Mouse (Mus musculus) hindbrain, postnatal 0 days (tissue): Measurements from ENCODE around the gene AI597479. TPM values are rescaled to one million over a fixed set of nuclear protein-coding genes. Genes with fewer than 3 reads are reported as not detected.

Source experiments
- ATAC-seq: fragments of 200-750 bp; cut with Nextera tagmentation; 2 replicates; pipeline ENCODE4 v1.8.0; 2017; ENCODE audit warnings: mild to moderate bottlenecking, moderate TSS enrichment, moderate library complexity
- DNase-seq: peaks from one replicate; pipeline ENCODE4 v3.0.0-alpha.2; 2015; ENCODE audit warnings: low spot score
- H3K27ac ChIP-seq: fragments of 300-500 bp; sonication (generic); 2 replicates; pipeline ENCODE4 v1.5.1; 2014; ENCODE audit warnings: mild to moderate bottlenecking
- H3K27me3 ChIP-seq: fragments of 300-500 bp; sonication (generic); 2 replicates; pipeline ENCODE4 v1.6.1; 2014; ENCODE audit warnings: low read length, mixed read lengths; ENCODE audit not compliant: insufficient read depth
- H3K36me3 ChIP-seq: fragments of 300-500 bp; sonication (generic); 2 replicates; pipeline ENCODE4 v1.6.1; 2014; ENCODE audit warnings: low read length, mixed read lengths; ENCODE audit not compliant: insufficient read depth
- H3K4me1 ChIP-seq: fragments of 300-500 bp; sonication (generic); 2 replicates; pipeline ENCODE4 v1.6.1; 2014; ENCODE audit warnings: antibody characterized with exemption, low read length, mixed read lengths; ENCODE audit not compliant: insufficient read depth
- H3K4me2 ChIP-seq: fragments of 300-500 bp; sonication (generic); 2 replicates; pipeline ENCODE4 v1.6.1; 2014; ENCODE audit warnings: low read depth, mild to moderate bottlenecking, low read length, moderate library complexity, mixed read lengths
- H3K4me3 ChIP-seq: fragments of 300-500 bp; sonication (generic); 2 replicates; pipeline ENCODE4 v1.5.1; 2014; ENCODE audit warnings: low read length
- H3K9ac ChIP-seq: fragments of 300-500 bp; sonication (generic); replicated peaks from 2 replicates; pipeline ENCODE4 v1.6.1; 2014; ENCODE audit warnings: mild to moderate bottlenecking, low read length, moderate library complexity, mixed read lengths
- H3K9me3 ChIP-seq: fragments of 300-500 bp; sonication (generic); 2 replicates; pipeline ENCODE4 v1.6.1; 2016; ENCODE audit warnings: low read length, mixed read lengths
- CTCF ChIP-seq: IDR thresholded peaks from 2 replicates; pipeline ENCODE4 v1.5.1; 2016; ENCODE audit warnings: antibody characterized with exemption, control low read depth, low read depth
- WGBS: fragments of 180-500 bp; shearing (Covaris S2); extraction: QIAGEN DNeasy Blood & Tissue Kit; methylation state at CpG from one replicate; pipeline ENCODE4 v1.1.7; 2014; 5-methylcytosine and 5-hydroxymethylcytosine counted together
- polyA plus RNA-seq: library from polyadenylated mRNA; unstranded; fragments of >200 nt; fragmentation: Nextera tagmentation; extraction: Ambion mirVana; gene quantifications from 2 replicates; pipeline ENCODE4 v1.2.1, GENCODE M21; 2015
- total RNA-seq: library from RNA; depleted of rRNA; stranded (reverse); fragments of >200 nt; gene quantifications from 2 replicates; pipeline ENCODE4 v1.2.3, GENCODE M21; 2014

AI597479 gene
- total and polyA plus RNA-seq, 2 experiments from 2014 or later, result 20.7 to 28.8 TPM

GRCm38 (mm10) chr1:43137334-43137733 is 38.8 kb downstream of the AI597479 start:
- 86% methylated on average over 5 of the region's 5 CpGs for WGBS
- Histone ChIP-seq H3K4me2 (no peak overlapping the region), H3K36me3 (no peaks in the 10 kb centered on the region), H3K4me1 (no peaks in the 10 kb centered on the region), H3K27me3 (no peaks in the 10 kb centered on the region), H3K9ac (no peak overlapping the region), H3K27ac (no peak overlapping the region), H3K4me3 (no peak overlapping the region), H3K9me3 (no peaks in the 10 kb centered on the region)
- DNase-seq (no peak), ATAC-seq (no peak)
- no peak for TF ChIP-seq CTCF

GRCm38 (mm10) chr1:43138268-43138812 is 39.8 kb downstream of the AI597479 start:
- WGBS, result 69% methylated on average over 15 of the region's 15 CpGs
- no peaks in the 10 kb centered on the region for H3K4me1 ChIP-seq
- no peaks in the 10 kb centered on the region for H3K27me3 ChIP-seq
- no peak overlapping the region for H3K4me3 ChIP-seq
- H3K9ac ChIP-seq, result no peak overlapping the region
- no peak overlapping the region for H3K27ac ChIP-seq
- TF ChIP-seq CTCF, result peak; percentile 46
- H3K9me3 ChIP-seq, result no peaks in the 10 kb centered on the region
- DNase-seq, result no peak
- no peaks in the 10 kb centered on the region for H3K36me3 ChIP-seq
- no peak for ATAC-seq
- H3K4me2 ChIP-seq, result no peak overlapping the region

GRCm38 (mm10) chr1:43139587-43140266 is 41.2 kb downstream of the AI597479 start:
- H3K36me3 ChIP-seq, result no peaks in the 10 kb centered on the region
- H3K27me3 ChIP-seq, result no peaks in the 10 kb centered on the region
- no peaks in the 10 kb centered on the region for H3K4me1 ChIP-seq
- no peaks in the 10 kb centered on the region for H3K9me3 ChIP-seq
- no peak overlapping the region for H3K4me2 ChIP-seq
- TF ChIP-seq CTCF, result peak; percentile 98
- peak; percentile 94 for DNase-seq
- no peak overlapping the region for H3K27ac ChIP-seq
- 50% methylated on average over 8 of the region's 8 CpGs for WGBS
- no peak overlapping the region for H3K9ac ChIP-seq
- ATAC-seq, result peak; percentile 84
- H3K4me3 ChIP-seq, result no peak overlapping the region

DNA sequence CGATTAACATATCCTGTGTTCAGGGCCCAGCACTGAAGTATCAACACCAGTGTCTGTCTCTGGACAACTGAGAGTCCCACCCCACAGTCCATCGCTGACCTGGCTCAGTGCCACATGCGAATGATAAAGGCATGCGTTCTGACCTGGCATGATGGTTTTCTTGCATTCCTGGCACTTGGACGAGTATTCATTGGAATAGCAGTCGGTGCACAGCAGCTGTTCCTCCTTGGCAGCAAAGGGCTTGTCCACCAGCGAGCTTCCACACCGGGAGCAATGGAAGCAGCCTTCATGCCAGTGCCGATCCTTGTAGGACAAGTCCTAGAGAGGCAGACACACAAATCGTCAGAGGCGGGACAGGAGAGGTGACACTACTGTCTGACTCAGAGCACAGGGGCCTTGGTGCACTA is 43.0 kb downstream of the AI597479 start:
- TF ChIP-seq CTCF, result no peak
- ATAC-seq (peak; percentile 25; the same call in 1 of the 2 replicates), DNase-seq (peak; percentile 49)
- Histone ChIP-seq H3K36me3 (no peaks in the 10 kb centered on the region), H3K4me3 (no peak overlapping the region), H3K9me3 (no peaks in the 10 kb centered on the region), H3K27me3 (no peaks in the 10 kb centered on the region), H3K4me1 (no peaks in the 10 kb centered on the region), H3K27ac (no peak overlapping the region), H3K4me2 (no peak overlapping the region), H3K9ac (no peak overlapping the region)
- 57% methylated on average over 11 of the region's 11 CpGs for WGBS

DNA sequence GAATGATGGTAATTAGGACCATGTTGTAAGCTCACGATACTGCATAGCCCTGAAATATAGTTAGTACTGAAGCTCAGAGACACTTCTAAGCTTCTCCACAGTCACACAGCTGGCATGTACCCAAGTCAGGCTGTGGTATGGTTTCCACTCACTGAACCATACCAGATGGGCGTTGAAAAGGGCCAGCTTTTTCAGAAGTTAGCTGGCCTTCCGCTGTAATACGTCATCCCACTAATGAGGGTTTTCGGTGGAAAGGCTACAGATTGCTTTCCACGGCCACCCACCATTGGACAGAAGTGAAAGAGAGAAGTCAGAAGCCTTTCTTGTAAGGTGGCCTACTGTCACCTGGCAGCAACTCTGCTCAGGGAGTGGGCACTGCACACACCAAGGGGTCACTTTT is 44.3 kb downstream of the AI597479 start:
- no peak for TF ChIP-seq CTCF
- Histone ChIP-seq H3K27me3 (no peaks in the 10 kb centered on the region), H3K4me1 (no peaks in the 10 kb centered on the region), H3K27ac (no peak overlapping the region), H3K4me3 (no peak overlapping the region), H3K4me2 (no peak overlapping the region), H3K9ac (no peak overlapping the region), H3K9me3 (no peaks in the 10 kb centered on the region), H3K36me3 (no peaks in the 10 kb centered on the region)
- DNase-seq (no peak), ATAC-seq (no peak)
- 66% methylated on average over 6 of the region's 6 CpGs for WGBS

DNA sequence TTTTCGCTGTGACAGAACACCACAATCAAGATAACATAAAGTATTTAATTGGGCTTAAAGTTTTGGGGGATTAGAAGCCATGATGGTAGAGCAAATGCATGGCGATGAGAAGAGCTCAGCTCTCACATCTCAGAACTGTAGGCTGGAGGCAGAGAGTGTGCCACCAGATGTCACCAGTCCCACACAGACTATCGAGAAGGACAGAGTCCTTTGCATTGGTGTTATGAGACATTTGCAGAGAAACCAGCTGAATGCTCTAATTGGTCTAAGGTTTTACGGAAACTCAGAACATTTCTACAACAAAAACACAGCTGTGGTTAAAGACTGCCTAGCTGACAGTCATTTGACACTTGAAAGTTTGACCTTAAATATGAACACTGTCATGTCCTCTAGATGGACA is 44.8 kb downstream of the AI597479 start:
- Histone ChIP-seq H3K9me3 (no peaks in the 10 kb centered on the region), H3K36me3 (no peaks in the 10 kb centered on the region), H3K4me3 (no peak overlapping the region), H3K4me1 (no peaks in the 10 kb centered on the region), H3K4me2 (no peak overlapping the region), H3K27ac (no peak overlapping the region), H3K27me3 (no peaks in the 10 kb centered on the region), H3K9ac (no peak overlapping the region)
- 78% methylated on average over 4 of the region's 4 CpGs for WGBS
- TF ChIP-seq CTCF, result peak; percentile 69
- DNase-seq (peak; percentile 56), ATAC-seq (peak; percentile 63)

- Histone ChIP-seq H3K36me3 (no peaks in the 10 kb centered on the region), H3K9me3 (no peaks in the 10 kb centered on the region), H3K4me3 (no peak overlapping the region), H3K4me1 (no peaks in the 10 kb centered on the region), H3K9ac (no peak overlapping the region), H3K27ac (no peak overlapping the region), H3K4me2 (no peak overlapping the region), H3K27me3 (no peaks in the 10 kb centered on the region)
- DNase-seq (no peak), ATAC-seq (no peak)
- no peak for TF ChIP-seq CTCF
- WGBS, result 86% methylated on average over 4 of the region's 4 CpGs
Measured at GRCm38 (mm10) chr1:43143791-43144190, 45.3 kb downstream of the AI597479 start.
